Mouse (Mus musculus): Measurements from ENCODE around the gene Peak1. TPM values are rescaled to one million over a fixed set of nuclear protein-coding genes. Genes with fewer than 3 reads are reported as not detected.
A peak's percentile ranks its signal among the peaks of the same experiment; 100 is the strongest.
"Not testable (repeated sequence)": the region's sequence is repeated elsewhere in the genome, so short reads cannot be mapped to it uniquely, and the experiment has no call there.

The Peak1 gene
- polyA plus RNA-seq, 1 experiment from 2014 or later = 10.0 TPM

GRCm38 (mm10) chr9:56437300-56437892, 19.5 kb upstream of the Peak1 start:
- not testable (repeated sequence) for H3K4me3 ChIP-seq; H3K27ac ChIP-seq; DNase-seq (ENCODE audit: low spot score); H3K9me3 ChIP-seq; H3K27me3 ChIP-seq (ENCODE audit: insufficient read depth, poor library complexity, severe bottlenecking); H3K4me1 ChIP-seq; H3K36me3 ChIP-seq
- WGBS = 90% methylated on average over 23 of the region's 29 CpGs

- Histone ChIP-seq H3K27me3 (ENCODE audit: insufficient read depth, poor library complexity, severe bottlenecking) (no peaks in the 10 kb centered on the region), H3K36me3 (no peaks in the 10 kb centered on the region), H3K27ac (no peak overlapping the region), H3K9me3 (no peaks in the 10 kb centered on the region), H3K4me3 (no peak overlapping the region), H3K4me1 (no peaks in the 10 kb centered on the region)
- 86% methylated on average over 5 of the region's 5 CpGs for WGBS
- no peak for DNase-seq (ENCODE audit: low spot score)
Measured at GRCm38 (mm10) chr9:56435821-56436526, 18.1 kb upstream of the Peak1 start.

- WGBS = 85% methylated on average over 4 of the region's 4 CpGs
- H3K36me3 ChIP-seq = no peaks in the 10 kb centered on the region
- peaks cover 22% of the 10 kb centered on the region for H3K4me1 ChIP-seq
Measured at GRCm38 (mm10) chr9:56424861-56425260, 7.0 kb upstream of the Peak1 start.

GRCm38 (mm10) chr9:56421991-56422390, 4.1 kb upstream of the Peak1 start:
- H3K4me1 ChIP-seq = peaks cover 22% of the 10 kb centered on the region
- H3K36me3 ChIP-seq = no peaks in the 10 kb centered on the region
- WGBS = 82% methylated on average over 5 of the region's 5 CpGs
- DNase-seq (ENCODE audit: low spot score) = no peak
- H3K27ac ChIP-seq = no peak overlapping the region
- H3K9me3 ChIP-seq = no peaks in the 10 kb centered on the region
- no peak overlapping the region for H3K4me3 ChIP-seq
- no peaks in the 10 kb centered on the region for H3K27me3 ChIP-seq (ENCODE audit: insufficient read depth, poor library complexity, severe bottlenecking)

More at GRCm38 (mm10) chr9:56424861-56425260, 7.0 kb upstream of the Peak1 start:
- Histone ChIP-seq H3K27ac (no peak overlapping the region), H3K4me3 (no peak overlapping the region), H3K27me3 (ENCODE audit: insufficient read depth, poor library complexity, severe bottlenecking) (no peaks in the 10 kb centered on the region), H3K9me3 (no peaks in the 10 kb centered on the region)
- DNase-seq (ENCODE audit: low spot score) = no peak

- Histone ChIP-seq H3K4me1 (peaks cover 30% of the 10 kb centered on the region), H3K27ac (no peak overlapping the region), H3K9me3 (no peaks in the 10 kb centered on the region), H3K27me3 (ENCODE audit: insufficient read depth, poor library complexity, severe bottlenecking) (no peaks in the 10 kb centered on the region), H3K4me3 (no peak overlapping the region), H3K36me3 (no peaks in the 10 kb centered on the region)
- DNase-seq (ENCODE audit: low spot score) = no peak
- WGBS = 68% methylated on average over 9 of the region's 9 CpGs
Measured at GRCm38 (mm10) chr9:56420892-56421601, 3.2 kb upstream of the Peak1 start.

GRCm38 (mm10) chr9:56420236-56420635, 2.4 kb upstream of the Peak1 start:
- no peaks in the 10 kb centered on the region for H3K9me3 ChIP-seq

GRCm38 (mm10) chr9:56418738-56419239, 922 bp upstream of the Peak1 start:
- Histone ChIP-seq H3K4me1 (peaks cover 26% of the 10 kb centered on the region), H3K9me3 (no peaks in the 10 kb centered on the region), H3K36me3 (no peaks in the 10 kb centered on the region), H3K4me3 (peak overlapping the region; percentile 89), H3K27ac (peak overlapping the region; percentile 96), H3K27me3 (ENCODE audit: insufficient read depth, poor library complexity, severe bottlenecking) (no peaks in the 10 kb centered on the region)
- DNase-seq (ENCODE audit: low spot score) = peak; percentile 92
- WGBS = 0% methylated on average over 11 of the region's 11 CpGs

More at GRCm38 (mm10) chr9:56420236-56420635, 2.4 kb upstream of the Peak1 start:
- H3K4me3 ChIP-seq = no peak overlapping the region; the same call in 1 of the 2 replicates
- 96% methylated on average over 1 of the region's 1 CpGs for WGBS
- peaks cover 31% of the 10 kb centered on the region for H3K4me1 ChIP-seq
- H3K36me3 ChIP-seq = no peaks in the 10 kb centered on the region
- DNase-seq (ENCODE audit: low spot score) = no peak
- H3K27ac ChIP-seq = no peak overlapping the region
- no peaks in the 10 kb centered on the region for H3K27me3 ChIP-seq (ENCODE audit: insufficient read depth, poor library complexity, severe bottlenecking)

GRCm38 (mm10) chr9:56417415-56417947, 386 bp downstream of the Peak1 start:
- H3K9me3 ChIP-seq = no peaks in the 10 kb centered on the region
- peak; percentile 91 for DNase-seq (ENCODE audit: low spot score)
- no peaks in the 10 kb centered on the region for H3K27me3 ChIP-seq (ENCODE audit: insufficient read depth, poor library complexity, severe bottlenecking)
- WGBS = under 1% methylated on average over 40 of the region's 40 CpGs
- H3K4me1 ChIP-seq = peaks cover 20% of the 10 kb centered on the region
- H3K27ac ChIP-seq = peak overlapping the region; percentile 96
- peak overlapping the region; percentile 89 for H3K4me3 ChIP-seq
- no peaks in the 10 kb centered on the region for H3K36me3 ChIP-seq

GRCm38 (mm10) chr9:56415935-56416607, 1.8 kb downstream of the Peak1 start:
- H3K4me1 ChIP-seq = peaks cover 14% of the 10 kb centered on the region; the same call in 1 of the 2 replicates
- DNase-seq (ENCODE audit: low spot score) = no peak
- WGBS = 65% methylated on average over 4 of the region's 4 CpGs
- H3K4me3 ChIP-seq = no peak overlapping the region
- no peaks in the 10 kb centered on the region for H3K36me3 ChIP-seq
- no peak overlapping the region for H3K27ac ChIP-seq
- no peaks in the 10 kb centered on the region for H3K27me3 ChIP-seq (ENCODE audit: insufficient read depth, poor library complexity, severe bottlenecking)
- no peaks in the 10 kb centered on the region for H3K9me3 ChIP-seq

GRCm38 (mm10) chr9:56415393-56415792, 2.5 kb downstream of the Peak1 start:
- Histone ChIP-seq H3K4me3 (no peak overlapping the region), H3K27ac (no peak overlapping the region), H3K9me3 (no peaks in the 10 kb centered on the region), H3K27me3 (ENCODE audit: insufficient read depth, poor library complexity, severe bottlenecking) (no peaks in the 10 kb centered on the region), H3K4me1 (peaks cover 9% of the 10 kb centered on the region; the same call in 1 of the 2 replicates), H3K36me3 (no peaks in the 10 kb centered on the region)
- 90% methylated on average over 1 of the region's 1 CpGs for WGBS
- DNase-seq (ENCODE audit: low spot score) = no peak

GRCm38 (mm10) chr9:56414322-56414721, 3.5 kb downstream of the Peak1 start:
- Histone ChIP-seq H3K9me3 (no peaks in the 10 kb centered on the region), H3K4me3 (no peak overlapping the region), H3K36me3 (no peaks in the 10 kb centered on the region), H3K27me3 (ENCODE audit: insufficient read depth, poor library complexity, severe bottlenecking) (no peaks in the 10 kb centered on the region), H3K27ac (no peak overlapping the region), H3K4me1 (peaks cover 9% of the 10 kb centered on the region; the same call in 1 of the 2 replicates)
- DNase-seq (ENCODE audit: low spot score) = no peak

GRCm38 (mm10) chr9:56412716-56413115, 5.2 kb downstream of the Peak1 start:
- Histone ChIP-seq H3K9me3 (no peaks in the 10 kb centered on the region), H3K4me1 (peaks cover 9% of the 10 kb centered on the region; the same call in 1 of the 2 replicates), H3K4me3 (no peak overlapping the region), H3K27ac (no peak overlapping the region), H3K36me3 (no peaks in the 10 kb centered on the region), H3K27me3 (ENCODE audit: insufficient read depth, poor library complexity, severe bottlenecking) (no peaks in the 10 kb centered on the region)
- DNase-seq (ENCODE audit: low spot score) = no peak
- 56% methylated on average over 1 of the region's 1 CpGs for WGBS

Measured in heart, embryonic 10.5 days (tissue).